In genomic region chr10:108113361-108114237, GRCm38 (mm10) we compare ENCODE assay signal across 8 mouse cellular contexts. TPM values are rescaled to one million over a fixed set of nuclear protein-coding genes. Genes with fewer than 3 reads are reported as not detected.
DNase-seq lines count a peak whose midpoint lies in the region; ATAC-seq lines count a peak whose summit lies in the region.

No protein-coding gene starts in this region.

- H3K4me2 ChIP-seq in forebrain, embryonic 11.5 days (ENCODE audit: low read depth, low read length, severe bottlenecking): peak overlapping the region; percentile 2; the same call in 1 of the 2 replicates
- peak overlapping the region; percentile 38 for H3K4me2 ChIP-seq in limb, embryonic 12.5 days
- H3K4me2 ChIP-seq in midbrain, embryonic 13.5 days (replicated peaks): peak overlapping the region; percentile 48

- no peak overlapping the region for H3K4me3 ChIP-seq in forebrain, embryonic 11.5 days (ENCODE audit: low read depth, low read length)
- 0 out of 2 replicates have a peak overlapping the region, but pooled peaks have one; percentile 10 for H3K4me3 ChIP-seq in limb, embryonic 12.5 days (replicated peaks)
- peak overlapping the region; percentile 22 for H3K4me3 ChIP-seq in midbrain, embryonic 13.5 days (replicated peaks)

- H3K27ac ChIP-seq in forebrain, embryonic 11.5 days (ENCODE audit: low read depth, low read length): no peak overlapping the region
- no peak overlapping the region for H3K27ac ChIP-seq in limb, embryonic 12.5 days
- H3K27ac ChIP-seq in midbrain, embryonic 13.5 days: no peak overlapping the region

- H3K4me1 ChIP-seq in forebrain, embryonic 11.5 days (replicated peaks; ENCODE audit: control insufficient read depth, insufficient read depth, low read length): no peaks in the 10 kb centered on the region
- no peaks in the 10 kb centered on the region for H3K4me1 ChIP-seq in limb, embryonic 12.5 days (replicated peaks)
- no peaks in the 10 kb centered on the region for H3K4me1 ChIP-seq in midbrain, embryonic 13.5 days (replicated peaks)

- 53% methylated on average over 17 of the region's 17 CpGs for WGBS in forebrain, embryonic 11.5 days
- 46% methylated on average over 17 of the region's 17 CpGs for WGBS in limb, embryonic 12.5 days
- WGBS in midbrain, embryonic 13.5 days: 53% methylated on average over 17 of the region's 17 CpGs

- no peaks in the 10 kb centered on the region for H3K9me3 ChIP-seq in forebrain, embryonic 11.5 days (ENCODE audit: control insufficient read depth, low read length)
- H3K9me3 ChIP-seq in limb, embryonic 12.5 days: no peaks in the 10 kb centered on the region
- no peaks in the 10 kb centered on the region for H3K9me3 ChIP-seq in midbrain, embryonic 13.5 days

- H3K27me3 ChIP-seq in forebrain, embryonic 11.5 days (ENCODE audit: control insufficient read depth, insufficient read depth, low read length): no peaks in the 10 kb centered on the region
- no peaks in the 10 kb centered on the region for H3K27me3 ChIP-seq in limb, embryonic 12.5 days
- H3K27me3 ChIP-seq in midbrain, embryonic 13.5 days: no peaks in the 10 kb centered on the region

- peak; percentile 5 for DNase-seq in urinary bladder, adult 18-20 months (ENCODE audit: low spot score in 2 of 2)
- DNase-seq in urinary bladder, postnatal 10 days (ENCODE audit: low spot score): no peak
- DNase-seq in forebrain, embryonic 11.5 days (ENCODE audit: low spot score): peak; percentile 53
- no peak for DNase-seq in spleen, adult 18-20 months
- no peak for DNase-seq in gastrocnemius, adult 8-10 months (ENCODE audit: low spot score in 2 of 2)
- DNase-seq in kidney, postnatal 4 days: no peak

- ATAC-seq in forebrain, embryonic 11.5 days (replicated peaks; ENCODE audit: low FRiP score): peak; percentile 42; the same call in 1 of the 2 replicates
- no peak for ATAC-seq in limb, embryonic 12.5 days (ENCODE audit: insufficient number of reproducible peaks, insufficient read depth, low FRiP score, low TSS enrichment, low read depth)
- ATAC-seq in midbrain, embryonic 13.5 days: peak; percentile 72

- no peaks in the 10 kb centered on the region for H3K36me3 ChIP-seq in forebrain, embryonic 11.5 days (ENCODE audit: control insufficient read depth, insufficient read depth, low read length)
- H3K36me3 ChIP-seq in limb, embryonic 12.5 days: no peaks in the 10 kb centered on the region
- H3K36me3 ChIP-seq in midbrain, embryonic 13.5 days: no peaks in the 10 kb centered on the region

- no peak overlapping the region for H3K9ac ChIP-seq in forebrain, embryonic 11.5 days (ENCODE audit: low read length)
- no peak overlapping the region for H3K9ac ChIP-seq in limb, embryonic 12.5 days (replicated peaks)
- no peak overlapping the region; the same call in 1 of the 2 replicates for H3K9ac ChIP-seq in midbrain, embryonic 13.5 days (replicated peaks)

RNA-seq across cellular contexts. Expression of gene Ppp1r12a, which starts 48.4 kb away (rescaled TPM):
- 76.2 and 80.7 TPM in 2 replicates for polyA plus RNA-seq in forebrain, embryonic 11.5 days (2014; fragmentation: Nextera tagmentation; extraction: Ambion mirVana)
- 77.8 and 82.4 TPM in 2 replicates for polyA plus RNA-seq in limb, embryonic 12.5 days (2016; fragmentation: Nextera tagmentation; extraction: Ambion mirVana)
- polyA plus RNA-seq in midbrain, embryonic 13.5 days (2015; fragmentation: Nextera tagmentation; extraction: Ambion mirVana): 84.4 and 87.5 TPM in 2 replicates
- 10 to 100 TPM; 15.2 to 21.5 (median 20.8) TPM for total RNA-seq in gastrocnemius, adult 8-10 months (2022)

Comparison
In these comparisons a context has a peak if more than half of its experiments do, and no peak if none do; other contexts are left out.
1. DNase-seq: peak in urinary bladder, adult 18-20 months (2 of 2) and forebrain, embryonic 11.5 days (single experiment); none in urinary bladder, postnatal 10 days (single experiment), spleen, adult 18-20 months (0 of 2), gastrocnemius, adult 8-10 months (0 of 2) and kidney, postnatal 4 days (0 of 2).
2. Peak in every context shown above with its lines, with median percentiles within 50 percentile points of each other: H3K4me2 ChIP-seq.